Mouse (Mus musculus) CH12.LX (cell line): Measurements from ENCODE around the gene Mrpl49. TPM values are rescaled to one million over a fixed set of nuclear protein-coding genes. Genes with fewer than 3 reads are reported as not detected.

ENCODE experiments used
- DNase-seq: peaks from one replicate; pipeline ENCODE4 v3.0.0-alpha.2; 2013; ENCODE audit errors: extremely low read depth
- H3K27ac ChIP-seq: 2 replicates; pipeline ENCODE4 v1.5.1; 2012; ENCODE audit warnings: low read depth, mild to moderate bottlenecking, control low read depth, moderate library complexity; ENCODE audit not compliant: insufficient read depth
- H3K27me3 ChIP-seq: replicated peaks from 2 replicates; pipeline ENCODE3; 2012; ENCODE audit warnings: inconsistent platforms
- H3K36me3 ChIP-seq, 2 experiments: replicated peaks in 1 of 2; 2 replicates each; pipeline versions ENCODE3 to v1.6.1; 2012; ENCODE audit warnings: inconsistent platforms in 1 of 2, low read length in 1 of 2, mild to moderate bottlenecking in 1 of 2, mixed read lengths in 1 of 2, moderate library complexity in 1 of 2; ENCODE audit not compliant: control insufficient read depth in 1 of 2, insufficient read depth in 1 of 2
- H3K4me1 ChIP-seq, 2 experiments: 2 replicates each; pipeline ENCODE4 v1.6.1; 2012; ENCODE audit warnings: inconsistent platforms in 1 of 2, moderate library complexity in 1 of 2; ENCODE audit not compliant: insufficient read depth in 2 of 2, control insufficient read depth in 1 of 2
- H3K4me2 ChIP-seq: 2 replicates; pipeline ENCODE4 v1.6.1; 2012; ENCODE audit warnings: low read depth, mild to moderate bottlenecking, control low read depth; ENCODE audit not compliant: poor library complexity, insufficient read depth, severe bottlenecking
- H3K4me3 ChIP-seq, 3 experiments: fragments of 150-350 bp in 1 of 3; sonication (generic) in 1 of 3; replicated peaks in 1 of 3; 2 replicates each; pipeline versions ENCODE3 to v1.5.1; 2011 to 2012; ENCODE audit warnings: low read depth in 2 of 3, low read length in 2 of 3, mild to moderate bottlenecking in 2 of 3, moderate library complexity in 2 of 3, control low read depth in 1 of 3, improper control_type of control experiment in 1 of 3, inconsistent platforms in 1 of 3, mixed read lengths in 1 of 3; ENCODE audit not compliant: poor library complexity in 1 of 3
- H3K79me2 ChIP-seq: replicated peaks from 2 replicates; pipeline ENCODE4 v1.6.1; 2012; ENCODE audit warnings: mild to moderate bottlenecking, moderate library complexity; ENCODE audit not compliant: control insufficient read depth, poor library complexity, insufficient read depth, severe bottlenecking; ENCODE audit errors: extremely low read depth
- H3K9ac ChIP-seq: 2 replicates; pipeline ENCODE4 v1.6.1; 2012; ENCODE audit warnings: low read depth, mild to moderate bottlenecking, control low read depth, moderate library complexity; ENCODE audit not compliant: insufficient read depth
- H3K9me3 ChIP-seq: replicated peaks from 2 replicates; pipeline ENCODE3; 2012; ENCODE audit warnings: low read length, inconsistent platforms, mixed read lengths
- BHLHE40 ChIP-seq: IDR thresholded peaks from 2 replicates; pipeline ENCODE4 v1.6.1; 2011; ENCODE audit warnings: mild to moderate bottlenecking, low read depth, low read length, improper control_type of control experiment
- CHD1 ChIP-seq: IDR thresholded peaks from 2 replicates; pipeline ENCODE4 v1.6.1; 2012; ENCODE audit warnings: low read depth, low read length, improper control_type of control experiment, inconsistent platforms
- E2F4 ChIP-seq: IDR thresholded peaks from 2 replicates; pipeline ENCODE4 v1.6.1; 2011; ENCODE audit warnings: low read depth, low read length, improper control_type of control experiment; ENCODE audit not compliant: insufficient replicate concordance
- ELF1 ChIP-seq: IDR thresholded peaks from 2 replicates; pipeline ENCODE4 v1.6.1; 2014; ENCODE audit warnings: low read depth, mild to moderate bottlenecking, inconsistent platforms, low read length, improper control_type of control experiment
- ETS1 ChIP-seq: conservative IDR thresholded peaks from 2 replicates; pipeline ENCODE4 v1.6.1; 2012; ENCODE audit warnings: low read depth, mild to moderate bottlenecking, inconsistent platforms, low read length, improper control_type of control experiment, moderate library complexity
- GABPA ChIP-seq: IDR thresholded peaks from 2 replicates; pipeline ENCODE4 v1.6.1; 2012; ENCODE audit warnings: low read depth, low read length, improper control_type of control experiment, inconsistent platforms; ENCODE audit not compliant: insufficient replicate concordance
- HCFC1 ChIP-seq: IDR thresholded peaks from 2 replicates; pipeline ENCODE4 v1.6.1; 2012; ENCODE audit warnings: low read depth, mild to moderate bottlenecking, inconsistent platforms, low read length, improper control_type of control experiment
- IRF4 ChIP-seq: IDR thresholded peaks from 2 replicates; pipeline ENCODE4 v1.6.1; 2014; ENCODE audit warnings: low read depth, mild to moderate bottlenecking, inconsistent platforms, low read length, improper control_type of control experiment
- JUN ChIP-seq: IDR thresholded peaks from 2 replicates; pipeline ENCODE4 v1.6.1; 2011; ENCODE audit warnings: low read depth, mild to moderate bottlenecking, low read length, improper control_type of control experiment, moderate library complexity; ENCODE audit not compliant: insufficient read depth
- JUND ChIP-seq: conservative IDR thresholded peaks from 2 replicates; pipeline ENCODE4 v1.6.1; 2011; ENCODE audit warnings: low read depth, low read length, improper control_type of control experiment
- MAFK ChIP-seq: IDR thresholded peaks from 2 replicates; pipeline ENCODE4 v1.6.1; 2011; ENCODE audit warnings: low read length, improper control_type of control experiment; ENCODE audit not compliant: insufficient replicate concordance
- MAX ChIP-seq: IDR thresholded peaks from 2 replicates; pipeline ENCODE4 v1.6.1; 2011; ENCODE audit warnings: low read length, improper control_type of control experiment
- MXI1 ChIP-seq: IDR thresholded peaks from 2 replicates; pipeline ENCODE4 v1.6.1; 2011; ENCODE audit warnings: mild to moderate bottlenecking, low read depth, low read length, improper control_type of control experiment
- MYC ChIP-seq: IDR thresholded peaks from 2 replicates; pipeline ENCODE4 v1.6.1; 2011; ENCODE audit warnings: low read depth, mild to moderate bottlenecking, improper control_type of control experiment, low read length
- NELFE ChIP-seq: IDR thresholded peaks from 2 replicates; pipeline ENCODE4 v1.6.1; 2011; ENCODE audit warnings: low read depth, low read length, improper control_type of control experiment
- NRF1 ChIP-seq: IDR thresholded peaks from 2 replicates; pipeline ENCODE4 v1.6.1; 2014; ENCODE audit warnings: low read depth, mild to moderate bottlenecking, inconsistent platforms, low read length, improper control_type of control experiment, moderate library complexity
- PAX5 ChIP-seq: IDR thresholded peaks from 2 replicates; pipeline ENCODE4 v1.6.1; 2012; ENCODE audit warnings: low read length, inconsistent platforms, mixed read lengths
- POLR2A ChIP-seq: IDR thresholded peaks from 2 replicates; pipeline ENCODE4 v1.6.1; 2011; ENCODE audit warnings: low read depth, mild to moderate bottlenecking, improper control_type of control experiment, low read length
- POLR2AphosphoS2 ChIP-seq: IDR thresholded peaks from 2 replicates; pipeline ENCODE4 v1.6.1; 2011; ENCODE audit warnings: low read depth, low read length, improper control_type of control experiment
- RAD21 ChIP-seq: IDR thresholded peaks from 2 replicates; pipeline ENCODE4 v1.6.1; 2011; ENCODE audit warnings: low read depth, mild to moderate bottlenecking, low read length, improper control_type of control experiment, moderate library complexity
- RCOR1 ChIP-seq: conservative IDR thresholded peaks from 2 replicates; pipeline ENCODE4 v1.6.1; 2012; ENCODE audit warnings: low read depth, mild to moderate bottlenecking, inconsistent platforms, low read length, improper control_type of control experiment
- SIN3A ChIP-seq: IDR thresholded peaks from 2 replicates; pipeline ENCODE4 v1.6.1; 2012; ENCODE audit warnings: low read length, improper control_type of control experiment, inconsistent platforms
- TBP ChIP-seq: conservative IDR thresholded peaks from 2 replicates; pipeline ENCODE4 v1.6.1; 2011; ENCODE audit warnings: low read depth, low read length, improper control_type of control experiment
- UBTF ChIP-seq: IDR thresholded peaks from 2 replicates; pipeline ENCODE4 v1.6.1; 2012; ENCODE audit warnings: low read depth, mild to moderate bottlenecking, inconsistent platforms, low read length, improper control_type of control experiment, moderate library complexity
- USF1 ChIP-seq: IDR thresholded peaks from 2 replicates; pipeline ENCODE4 v1.6.1; 2014; ENCODE audit warnings: low read depth, mild to moderate bottlenecking, inconsistent platforms, low read length, improper control_type of control experiment
- USF2 ChIP-seq: conservative IDR thresholded peaks from 2 replicates; pipeline ENCODE4 v1.6.1; 2011; ENCODE audit warnings: low read depth, low read length, improper control_type of control experiment
- ZC3H11A ChIP-seq: IDR thresholded peaks from 2 replicates; pipeline ENCODE4 v1.6.1; 2012; ENCODE audit warnings: low read depth, mild to moderate bottlenecking, inconsistent platforms, low read length, improper control_type of control experiment
- ZMIZ1 ChIP-seq: IDR thresholded peaks from 2 replicates; pipeline ENCODE4 v1.6.1; 2012; ENCODE audit warnings: low read depth, mild to moderate bottlenecking, inconsistent platforms, low read length, improper control_type of control experiment
- dilution Hi-C: fragments of 300-500 bp; cut with MboI; formaldehyde crosslinking; loops from 2 replicates; pipeline ENCODE4 v1.14.3; 2020; ENCODE audit warnings: low sequenced_read_pairs; ENCODE audit not compliant: extremely low pct_unique_long_range_greater_than_20kb, extremely low pct_ligation_motif_present
- in situ Hi-C: fragments of 300-500 bp; cut with MboI; formaldehyde crosslinking; loops from 3 replicates; pipeline ENCODE4 v1.14.3; 2019; ENCODE audit warnings: low sequenced_read_pairs, low pct_ligation_motif_present, low pct_unique_long_range_greater_than_20kb, mixed read lengths
- polyA plus RNA-seq: library from polyadenylated mRNA; unstranded; fragments of >175 nt; gene quantifications from 2 replicates; pipeline ENCODE4 v1.2.1, GENCODE M21; 2012; ENCODE audit warnings: low read depth; ENCODE audit not compliant: insufficient read length
- total RNA-seq, 2 experiments: library from RNA; depleted of rRNA; stranded (reverse); fragments of 300-350 nt in 1 of 2; fragments of >200 nt in 1 of 2; gene quantifications; 2 replicates each; pipeline ENCODE4 v1.2.3; 2012 to 2014

Mrpl49 gene
- total and polyA plus RNA-seq, 3 experiments: 37.4 to 66.6 (median 59.0) TPM

DNA sequence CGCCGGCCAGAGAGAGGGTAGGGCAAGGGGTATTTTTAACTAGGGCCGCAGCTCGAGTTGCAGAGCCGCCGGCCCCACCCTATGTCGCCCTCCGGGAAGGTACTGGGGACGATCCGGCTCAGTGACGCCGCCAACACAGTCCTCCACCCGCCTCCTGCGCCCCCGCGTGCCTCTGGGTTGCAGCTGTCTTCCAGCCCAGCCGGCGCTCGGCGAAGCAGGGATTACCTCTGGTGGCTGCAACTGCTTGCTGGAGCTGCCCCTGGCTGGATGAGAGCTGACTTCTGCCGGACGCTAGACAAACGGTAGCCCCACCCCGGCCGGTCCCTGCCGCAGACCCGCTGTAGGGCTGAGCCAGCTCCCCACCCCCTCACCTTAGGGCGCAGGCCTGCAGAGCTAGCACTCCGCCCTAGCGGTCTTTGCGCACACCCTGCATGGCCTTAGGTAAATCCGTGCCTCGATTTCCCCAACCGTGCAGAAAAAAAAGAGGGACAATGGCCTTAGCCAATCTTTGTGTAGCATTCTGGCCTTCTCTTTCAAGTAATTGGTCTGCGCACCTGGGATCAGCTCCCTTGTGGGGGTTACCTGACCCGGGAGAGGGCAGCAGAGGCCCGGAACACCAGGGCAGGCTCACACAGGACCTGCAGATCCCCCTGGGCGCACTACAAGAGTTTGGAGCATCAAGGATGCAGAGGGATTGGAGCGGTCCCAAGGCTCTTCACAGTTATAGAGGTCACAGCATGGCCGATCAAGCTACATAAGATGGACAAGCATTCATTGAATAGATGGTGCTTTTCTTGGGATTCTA lies 41.9 kb downstream of the Mrpl49 start, which contains the start of gene Capn1 (continued):
- peak; percentile 54; the same call in 1 of the 2 replicates for TF ChIP-seq NRF1
- no peak; the same call in 1 of the 2 replicates for TF ChIP-seq POLR2A
- TF ChIP-seq CHD1: no peak
- no peak for TF ChIP-seq POLR2AphosphoS2
- TF ChIP-seq GABPA: no peak
- no peak; the same call in 1 of the 2 replicates for TF ChIP-seq UBTF
- no peak for TF ChIP-seq USF1
- no peak for TF ChIP-seq RCOR1
- TF ChIP-seq MAX: 0 out of 2 replicates have a peak, but pooled peaks have one; percentile 12

- Histone ChIP-seq H3K4me2 (peak overlapping the region; percentile 63), H3K4me1 (peaks cover 11 to 38% of the 10 kb centered on the region in 2 experiments), H3K27ac (0 out of 2 replicates have a peak overlapping the region, but pooled peaks have one; percentile 8), H3K79me2 (no peaks in the 10 kb centered on the region), H3K36me3 (peaks cover 11 to 34% of the 10 kb centered on the region in 2 experiments), H3K4me3 (peak overlapping the region; percentile 57 to 80 (median 70)), H3K9ac (peak overlapping the region; percentile 81), H3K9me3 (no peaks in the 10 kb centered on the region)
- dilution Hi-C loops: no loop called here
- in situ Hi-C loops: loop anchor here (5.0 kb wide), 2 partner anchors 53 to 93 kb away; partner anchors contain the start of genes Cdc42ep2 and Pola2
- DNase-seq: peak; percentile 35
- no peak for TF ChIP-seq USF2
- no peak for TF ChIP-seq USF1
- no peak for TF ChIP-seq JUN
- no peak for TF ChIP-seq BHLHE40
- TF ChIP-seq MYC: no peak
- no peak for TF ChIP-seq RAD21
- no peak for TF ChIP-seq IRF4
- peak; percentile 51; the same call in 1 of the 2 replicates for TF ChIP-seq HCFC1
- no peak for TF ChIP-seq CHD1
- TF ChIP-seq NELFE: peak; percentile 61; the same call in 1 of the 2 replicates
- TF ChIP-seq UBTF: no peak
- TF ChIP-seq PAX5: no peak
- TF ChIP-seq MXI1: no peak
- no peak for TF ChIP-seq GABPA
- peak; percentile 90 for TF ChIP-seq ELF1
- TF ChIP-seq ETS1: no peak
- no peak for TF ChIP-seq RCOR1
- TF ChIP-seq NRF1: no peak
- TF ChIP-seq TBP: no peak
- peak; percentile 44; the same call in 1 of the 2 replicates for TF ChIP-seq SIN3A
- TF ChIP-seq ZMIZ1: no peak
- no peak for TF ChIP-seq POLR2AphosphoS2
- TF ChIP-seq MAFK: no peak
- no peak for TF ChIP-seq E2F4
- no peak for TF ChIP-seq ZC3H11A
- no peak for TF ChIP-seq JUND
- peak; percentile 55; the same call in 1 of the 2 replicates for TF ChIP-seq POLR2A
- TF ChIP-seq, all 38 proteins: peak for 5
- H3K27me3 ChIP-seq: no peaks in the 10 kb centered on the region
Measured at GRCm38 (mm10) chr19:6014991-6015510, 42.5 kb downstream of the Mrpl49 start.
